Mouse (Mus musculus) embryonic facial prominence, embryonic 11.5 days (tissue): ENCODE results near the gene Sgce. TPM values are rescaled to one million over a fixed set of nuclear protein-coding genes. Genes with fewer than 3 reads are reported as not detected.

Experiments used
- ATAC-seq: fragments of 200-750 bp; cut with Nextera tagmentation; replicated peaks from 2 replicates; pipeline ENCODE4 v1.8.0; 2017; ENCODE audit warnings: low read depth; ENCODE audit not compliant: insufficient number of reproducible peaks, low FRiP score, low TSS enrichment
- DNase-seq: peaks from one replicate; pipeline ENCODE4 v3.0.0-alpha.2; 2015; ENCODE audit warnings: low spot score
- H3K27ac ChIP-seq: fragments of 300-500 bp; sonication (generic); replicated peaks from 2 replicates; pipeline ENCODE4 v1.5.1; 2014; ENCODE audit warnings: mild to moderate bottlenecking, low read depth, low read length, control low read depth
- H3K27me3 ChIP-seq: fragments of 300-500 bp; sonication (generic); 2 replicates; pipeline ENCODE4 v1.6.1; 2014; ENCODE audit warnings: mild to moderate bottlenecking, low read length, moderate library complexity, mixed read lengths; ENCODE audit not compliant: control insufficient read depth, insufficient read depth
- H3K36me3 ChIP-seq: fragments of 300-500 bp; sonication (generic); replicated peaks from 2 replicates; pipeline ENCODE4 v1.6.1; 2014; ENCODE audit warnings: low read depth, mild to moderate bottlenecking, low read length, moderate library complexity, mixed read lengths; ENCODE audit not compliant: control insufficient read depth, insufficient read depth
- H3K4me1 ChIP-seq: fragments of 300-500 bp; sonication (generic); 2 replicates; pipeline ENCODE4 v1.6.1; 2014; ENCODE audit warnings: low read length, mixed read lengths; ENCODE audit not compliant: control insufficient read depth, insufficient read depth
- H3K4me2 ChIP-seq: fragments of 300-500 bp; sonication (generic); 2 replicates; pipeline ENCODE4 v1.6.1; 2014; ENCODE audit warnings: low read depth, mild to moderate bottlenecking, control low read depth, low read length, moderate library complexity
- H3K4me3 ChIP-seq: fragments of 300-500 bp; sonication (generic); 2 replicates; pipeline ENCODE4 v1.5.1; 2014; ENCODE audit warnings: low read depth, low read length, control low read depth
- H3K9ac ChIP-seq: fragments of 300-500 bp; sonication (generic); replicated peaks from 2 replicates; pipeline ENCODE4 v1.6.1; 2014; ENCODE audit warnings: mild to moderate bottlenecking, control low read depth, low read length
- H3K9me3 ChIP-seq: fragments of 300-500 bp; sonication (generic); replicated peaks from 2 replicates; pipeline ENCODE4 v1.6.1; 2016; ENCODE audit warnings: mild to moderate bottlenecking, low read length, inconsistent platforms, mixed read lengths; ENCODE audit not compliant: control insufficient read depth
- WGBS: fragments of 180-500 bp; shearing (Covaris S2); extraction: QIAGEN DNeasy Blood & Tissue Kit; methylation state at CpG from one replicate; pipeline ENCODE4 v1.1.7; 2014; 5-methylcytosine and 5-hydroxymethylcytosine counted together
- polyA plus RNA-seq: library from polyadenylated mRNA; unstranded; fragments of >200 nt; fragmentation: Nextera tagmentation; extraction: Ambion mirVana; gene quantifications from 2 replicates; pipeline ENCODE4 v1.2.1, GENCODE M21; 2014

The Sgce gene
- polyA plus RNA-seq, 1 experiment from 2014 or later, result 51.1 TPM

DNA sequence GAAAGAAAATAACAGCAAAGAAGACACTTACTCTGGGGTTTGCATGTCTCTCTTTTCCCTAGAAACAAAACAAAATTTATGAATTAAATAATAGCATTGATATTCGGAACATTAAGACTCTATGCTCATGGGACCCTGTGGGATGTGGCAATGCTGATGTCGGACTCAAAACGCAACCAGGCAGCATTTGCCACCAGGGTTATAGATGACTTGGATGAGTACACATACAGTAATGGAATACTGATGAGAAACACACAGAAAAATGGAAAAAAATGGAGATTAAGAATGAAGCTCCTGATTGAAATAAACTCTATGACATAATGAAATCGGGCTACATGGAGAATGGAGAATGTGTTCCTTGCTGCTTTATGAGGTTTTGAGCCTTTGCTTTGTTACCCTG is 56.6 kb downstream of the Sgce start:
- H3K36me3 ChIP-seq, result no peaks in the 10 kb centered on the region
- 93% methylated on average over 4 of the region's 4 CpGs for WGBS
- no peak overlapping the region for H3K4me2 ChIP-seq
- H3K27ac ChIP-seq, result no peak overlapping the region
- no peaks in the 10 kb centered on the region for H3K27me3 ChIP-seq
- H3K9me3 ChIP-seq, result no peaks in the 10 kb centered on the region
- DNase-seq, result no peak
- ATAC-seq, result no peak
- H3K9ac ChIP-seq, result no peak overlapping the region
- H3K4me1 ChIP-seq, result no peaks in the 10 kb centered on the region
- H3K4me3 ChIP-seq, result no peak overlapping the region

DNA sequence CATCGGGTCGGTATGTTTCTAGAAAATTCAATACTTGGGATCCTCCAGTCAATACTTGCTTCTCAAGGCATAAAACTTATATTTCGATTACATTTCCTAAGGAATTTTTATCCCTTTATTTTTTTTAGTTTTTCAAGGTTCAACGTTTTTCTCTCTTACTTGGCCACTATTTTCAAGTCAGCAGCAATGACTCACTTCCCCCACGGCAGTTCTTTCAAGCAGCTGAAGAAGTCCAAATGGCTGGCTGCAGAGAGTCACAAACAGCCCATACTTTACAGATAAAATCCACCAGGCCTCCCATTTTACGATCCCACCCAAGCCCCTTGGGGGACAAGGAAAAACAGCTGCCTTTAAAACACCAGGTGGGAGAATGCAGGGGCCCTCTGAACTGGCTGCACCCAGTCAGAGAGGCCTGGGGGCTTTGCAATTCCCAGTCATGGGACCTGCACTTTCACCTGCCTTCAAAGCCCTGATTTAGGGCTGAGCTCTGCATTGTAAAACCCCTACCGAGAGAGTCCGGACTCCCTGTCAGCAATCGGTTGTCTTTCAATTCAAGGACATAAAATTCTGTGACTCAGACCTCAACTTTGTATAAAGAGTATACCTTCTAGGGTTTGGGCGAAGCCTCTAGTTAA is 62.2 kb downstream of the Sgce start:
- Histone ChIP-seq H3K36me3 (no peaks in the 10 kb centered on the region), H3K4me2 (no peak overlapping the region), H3K27ac (no peak overlapping the region), H3K4me1 (no peaks in the 10 kb centered on the region), H3K27me3 (no peaks in the 10 kb centered on the region), H3K4me3 (no peak overlapping the region), H3K9me3 (no peaks in the 10 kb centered on the region), H3K9ac (no peak overlapping the region)
- no peak for ATAC-seq
- DNase-seq, result no peak
- WGBS, result 67% methylated on average over 10 of the region's 10 CpGs

DNA sequence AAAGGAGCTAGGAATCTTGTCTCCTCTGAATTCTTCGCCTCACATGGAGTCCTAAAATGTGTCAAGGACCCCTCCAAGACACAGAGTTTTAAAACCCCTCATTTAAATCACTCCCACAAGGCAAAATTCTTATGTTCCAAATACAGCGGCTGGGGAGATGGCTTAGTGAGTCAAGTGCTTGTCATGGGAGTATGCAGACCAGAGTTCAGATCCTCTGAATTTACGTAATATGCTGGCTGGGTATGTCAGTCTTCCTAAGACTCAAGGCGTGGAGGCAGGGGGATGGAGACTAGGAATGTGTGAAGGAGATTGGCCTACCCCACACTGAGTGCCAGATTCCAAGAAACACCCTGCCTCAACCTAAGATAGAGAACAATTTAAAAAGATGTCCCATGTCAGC is 66.4 kb downstream of the Sgce start:
- H3K27ac ChIP-seq, result no peak overlapping the region
- no peaks in the 10 kb centered on the region for H3K4me1 ChIP-seq
- H3K27me3 ChIP-seq, result no peaks in the 10 kb centered on the region
- no peak for ATAC-seq
- H3K9ac ChIP-seq, result no peak overlapping the region
- no peak overlapping the region for H3K4me3 ChIP-seq
- no peaks in the 10 kb centered on the region for H3K36me3 ChIP-seq
- H3K9me3 ChIP-seq, result no peaks in the 10 kb centered on the region
- no peak for DNase-seq
- WGBS, result 84% methylated on average over 4 of the region's 4 CpGs
- H3K4me2 ChIP-seq, result no peak overlapping the region

DNA sequence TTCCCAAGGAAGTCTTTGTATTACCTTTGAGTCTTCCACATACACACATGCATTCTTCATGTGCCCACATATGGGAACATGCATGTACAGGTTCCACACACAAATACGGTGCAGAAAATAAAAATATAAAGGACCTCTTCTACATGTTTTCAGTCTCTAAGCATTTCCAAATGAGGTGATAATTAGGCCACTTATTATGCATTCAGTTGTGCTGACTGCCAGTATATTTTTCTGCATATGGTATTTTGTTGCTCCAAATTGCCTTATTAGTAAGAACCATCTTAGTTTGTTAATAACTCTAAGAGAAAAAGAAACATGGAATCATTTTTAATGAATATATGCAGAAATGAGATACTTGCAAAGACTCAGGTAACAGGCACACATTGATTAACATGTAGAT is 67.0 kb downstream of the Sgce start:
- H3K4me2 ChIP-seq, result no peak overlapping the region
- 94% methylated on average over 1 of the region's 1 CpGs for WGBS
- no peaks in the 10 kb centered on the region for H3K4me1 ChIP-seq
- H3K36me3 ChIP-seq, result no peaks in the 10 kb centered on the region
- no peak overlapping the region for H3K9ac ChIP-seq
- no peak overlapping the region for H3K4me3 ChIP-seq
- no peak for ATAC-seq
- H3K27ac ChIP-seq, result no peak overlapping the region
- no peaks in the 10 kb centered on the region for H3K9me3 ChIP-seq
- no peak for DNase-seq
- no peaks in the 10 kb centered on the region for H3K27me3 ChIP-seq

DNA sequence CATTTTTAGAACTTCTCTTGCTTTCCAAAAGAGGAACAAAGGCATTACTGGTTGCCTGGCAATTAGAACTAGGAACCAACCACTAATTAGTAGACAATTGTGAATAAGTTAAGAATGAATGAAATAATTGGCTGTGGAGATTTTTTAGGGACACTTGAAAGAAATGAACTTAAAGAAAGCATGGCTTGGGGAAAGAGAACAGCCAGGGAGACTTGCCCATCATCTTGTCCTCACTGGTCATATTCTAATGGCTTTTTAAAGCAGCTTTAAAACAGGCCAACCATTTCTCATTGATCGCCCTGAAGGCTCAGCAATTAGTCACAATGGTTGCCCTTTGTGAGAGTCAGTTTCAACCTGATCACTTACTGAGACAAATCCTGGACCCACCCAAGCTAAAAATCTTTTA is 69.6 kb downstream of the Sgce start:
- WGBS, result 48% methylated on average over 1 of the region's 1 CpGs
- Histone ChIP-seq H3K36me3 (no peaks in the 10 kb centered on the region), H3K9ac (no peak overlapping the region), H3K4me3 (no peak overlapping the region), H3K27ac (no peak overlapping the region), H3K9me3 (no peaks in the 10 kb centered on the region), H3K4me1 (no peaks in the 10 kb centered on the region), H3K27me3 (no peaks in the 10 kb centered on the region), H3K4me2 (no peak overlapping the region)
- ATAC-seq, result no peak
- DNase-seq, result no peak

DNA sequence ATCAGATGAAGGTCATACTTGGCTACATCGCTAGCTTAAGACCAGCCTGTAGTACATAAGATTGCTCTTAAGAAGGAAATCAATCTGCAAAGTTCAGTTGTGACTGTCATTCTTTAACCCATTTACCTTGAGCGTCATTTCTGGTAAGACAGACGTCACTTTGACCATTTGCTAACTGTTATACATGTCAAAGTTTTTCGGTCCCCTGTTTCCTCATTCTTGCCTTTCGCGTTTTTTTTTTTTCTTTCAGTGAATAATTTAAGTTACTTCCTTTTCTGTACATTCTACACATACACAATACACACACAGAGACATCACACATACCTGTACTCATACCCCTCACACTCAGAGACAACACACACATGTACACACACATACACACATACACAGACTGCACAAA is 81.9 kb downstream of the Sgce start:
- Histone ChIP-seq H3K9me3 (no peaks in the 10 kb centered on the region), H3K9ac (no peak overlapping the region), H3K4me3 (no peak overlapping the region), H3K36me3 (no peaks in the 10 kb centered on the region), H3K4me2 (no peak overlapping the region), H3K4me1 (no peaks in the 10 kb centered on the region), H3K27me3 (no peaks in the 10 kb centered on the region), H3K27ac (no peak overlapping the region)
- ATAC-seq (no peak), DNase-seq (no peak)
- WGBS, result 91% methylated on average over 6 of the region's 6 CpGs

DNA sequence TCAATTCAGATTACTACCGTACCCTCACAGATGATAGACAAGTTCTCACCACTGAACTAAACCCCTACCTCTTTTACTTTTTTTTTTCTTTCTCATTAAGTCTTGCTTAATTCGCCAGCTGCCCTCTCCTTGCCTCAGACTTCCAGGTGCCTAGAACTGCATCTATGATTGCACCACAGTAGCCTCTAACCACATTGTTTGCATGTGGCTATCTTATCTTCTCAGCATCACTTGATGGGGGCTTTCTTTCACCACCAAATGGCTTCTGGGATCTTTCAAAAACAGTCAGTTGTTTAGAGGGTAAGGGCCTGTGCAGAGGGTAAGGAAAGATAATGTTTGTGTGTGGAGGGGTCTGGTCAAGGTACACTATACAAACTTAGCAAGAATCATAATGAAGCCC is 82.7 kb downstream of the Sgce start:
- Histone ChIP-seq H3K27ac (no peak overlapping the region), H3K9me3 (no peaks in the 10 kb centered on the region), H3K27me3 (no peaks in the 10 kb centered on the region), H3K4me2 (no peak overlapping the region), H3K36me3 (no peaks in the 10 kb centered on the region), H3K4me3 (no peak overlapping the region), H3K4me1 (no peaks in the 10 kb centered on the region), H3K9ac (no peak overlapping the region)
- 76% methylated on average over 2 of the region's 2 CpGs for WGBS
- ATAC-seq (no peak), DNase-seq (no peak)

DNA sequence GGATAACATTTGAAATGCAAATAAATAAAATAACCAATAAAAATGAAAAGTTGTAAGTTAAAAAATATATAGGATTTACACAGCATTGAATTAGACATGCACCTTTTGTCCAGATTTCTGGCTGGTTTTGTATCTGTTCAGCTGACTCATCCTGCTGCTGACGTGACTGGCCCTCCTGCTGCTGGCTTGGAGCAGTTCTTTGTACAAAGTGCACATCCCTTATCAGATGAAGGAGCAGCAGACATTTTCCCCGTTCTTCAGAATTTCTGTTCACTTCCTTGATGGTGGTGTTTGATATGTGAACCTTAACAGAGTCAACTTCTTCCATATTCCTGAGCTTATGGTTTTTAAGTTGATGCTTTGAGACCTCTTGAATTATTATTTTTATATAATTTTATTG is 83.5 kb downstream of the Sgce start:
- no peak overlapping the region for H3K4me2 ChIP-seq
- no peaks in the 10 kb centered on the region for H3K9me3 ChIP-seq
- no peaks in the 10 kb centered on the region for H3K27me3 ChIP-seq
- no peaks in the 10 kb centered on the region for H3K4me1 ChIP-seq
- WGBS, result 71% methylated on average over 2 of the region's 2 CpGs
- DNase-seq (no peak), ATAC-seq (no peak)
- no peak overlapping the region for H3K9ac ChIP-seq
- no peak overlapping the region for H3K4me3 ChIP-seq
- no peaks in the 10 kb centered on the region for H3K36me3 ChIP-seq
- H3K27ac ChIP-seq, result no peak overlapping the region
